Mouse (Mus musculus): ENCODE data around the gene Tceanc2. TPM values are rescaled to one million over a fixed set of nuclear protein-coding genes. Genes with fewer than 3 reads are reported as not detected.

Tceanc2 gene
- total and polyA plus RNA-seq, 2 experiments from 2014 or later = 1.6 to 13.0 TPM

- no peak overlapping the region for H3K4me3 ChIP-seq (ENCODE audit: low read depth, low read length)
- peaks cover 4% of the 10 kb centered on the region; the same call in 1 of the 2 replicates for H3K27me3 ChIP-seq (ENCODE audit: control insufficient read depth, insufficient read depth, low read length)
- no peak for ATAC-seq (ENCODE audit: insufficient read depth, low read depth)
- TF ChIP-seq CTCF (IDR thresholded peaks at IDR 0.05; ENCODE audit: low read depth) = no peak
- TF ChIP-seq EP300 (IDR thresholded peaks at IDR 0.05; ENCODE audit: low read depth) = no peak
- no peak for DNase-seq (ENCODE audit: low spot score)
- WGBS = 50% methylated on average over 6 of the region's 6 CpGs
- H3K36me3 ChIP-seq (replicated peaks; ENCODE audit: control insufficient read depth, insufficient read depth, low read length) = no peaks in the 10 kb centered on the region
- H3K9me3 ChIP-seq (replicated peaks; ENCODE audit: control insufficient read depth, low read length) = no peaks in the 10 kb centered on the region
- H3K9ac ChIP-seq (replicated peaks; ENCODE audit: low read depth, low read length) = no peak overlapping the region
- H3K27ac ChIP-seq (ENCODE audit: low read depth) = no peak overlapping the region
- H3K4me1 ChIP-seq (ENCODE audit: control insufficient read depth, insufficient read depth) = no peaks in the 10 kb centered on the region
- no peak overlapping the region for H3K4me2 ChIP-seq (ENCODE audit: low read depth, low read length)
Measured at GRCm38 (mm10) chr4:107096043-107096442, 82.9 kb downstream of the Tceanc2 start.

GRCm38 (mm10) chr4:107094484-107095187, 84.3 kb downstream of the Tceanc2 start:
- ATAC-seq (ENCODE audit: insufficient read depth, low read depth) (no peak), DNase-seq (ENCODE audit: low spot score) (no peak)
- Histone ChIP-seq H3K4me3 (ENCODE audit: low read depth, low read length) (no peak overlapping the region), H3K4me2 (ENCODE audit: low read depth, low read length) (no peak overlapping the region), H3K9me3 (replicated peaks; ENCODE audit: control insufficient read depth, low read length) (no peaks in the 10 kb centered on the region), H3K4me1 (ENCODE audit: control insufficient read depth, insufficient read depth) (no peaks in the 10 kb centered on the region), H3K27ac (ENCODE audit: low read depth) (no peak overlapping the region), H3K27me3 (ENCODE audit: control insufficient read depth, insufficient read depth, low read length) (peaks cover 4% of the 10 kb centered on the region; the same call in 1 of the 2 replicates), H3K9ac (replicated peaks; ENCODE audit: low read depth, low read length) (no peak overlapping the region), H3K36me3 (replicated peaks; ENCODE audit: control insufficient read depth, insufficient read depth, low read length) (no peaks in the 10 kb centered on the region)
- TF ChIP-seq EP300 (IDR thresholded peaks at IDR 0.05; ENCODE audit: low read depth) = no peak
- no peak for TF ChIP-seq CTCF (IDR thresholded peaks at IDR 0.05; ENCODE audit: low read depth)
- WGBS = 79% methylated on average over 16 of the region's 16 CpGs

- no peaks in the 10 kb centered on the region for H3K36me3 ChIP-seq (replicated peaks; ENCODE audit: control insufficient read depth, insufficient read depth, low read length)
- no peak overlapping the region for H3K9ac ChIP-seq (replicated peaks; ENCODE audit: low read depth, low read length)
- H3K27me3 ChIP-seq (ENCODE audit: control insufficient read depth, insufficient read depth, low read length) = no peaks in the 10 kb centered on the region; the same call in 1 of the 2 replicates
- ATAC-seq (ENCODE audit: insufficient read depth, low read depth) (no peak), DNase-seq (ENCODE audit: low spot score) (no peak)
- WGBS = 79% methylated on average over 14 of the region's 14 CpGs
- TF ChIP-seq EP300 (IDR thresholded peaks at IDR 0.05; ENCODE audit: low read depth) = no peak
- no peak for TF ChIP-seq CTCF (IDR thresholded peaks at IDR 0.05; ENCODE audit: low read depth)
- H3K4me3 ChIP-seq (ENCODE audit: low read depth, low read length) = no peak overlapping the region
- H3K27ac ChIP-seq (ENCODE audit: low read depth) = no peak overlapping the region
- no peaks in the 10 kb centered on the region for H3K4me1 ChIP-seq (ENCODE audit: control insufficient read depth, insufficient read depth)
- no peak overlapping the region for H3K4me2 ChIP-seq (ENCODE audit: low read depth, low read length)
- H3K9me3 ChIP-seq (replicated peaks; ENCODE audit: control insufficient read depth, low read length) = no peaks in the 10 kb centered on the region
Measured at GRCm38 (mm10) chr4:107091696-107092095, 87.2 kb downstream of the Tceanc2 start.

- Histone ChIP-seq H3K9ac (replicated peaks; ENCODE audit: low read depth, low read length) (no peak overlapping the region), H3K4me1 (ENCODE audit: control insufficient read depth, insufficient read depth) (peaks cover 4% of the 10 kb centered on the region; the same call in 1 of the 2 replicates), H3K9me3 (replicated peaks; ENCODE audit: control insufficient read depth, low read length) (no peaks in the 10 kb centered on the region), H3K36me3 (replicated peaks; ENCODE audit: control insufficient read depth, insufficient read depth, low read length) (no peaks in the 10 kb centered on the region), H3K4me3 (ENCODE audit: low read depth, low read length) (no peak overlapping the region), H3K27ac (ENCODE audit: low read depth) (no peak overlapping the region), H3K4me2 (ENCODE audit: low read depth, low read length) (no peak overlapping the region), H3K27me3 (ENCODE audit: control insufficient read depth, insufficient read depth, low read length) (no peaks in the 10 kb centered on the region)
- 25% methylated on average over 6 of the region's 6 CpGs for WGBS
- ATAC-seq (ENCODE audit: insufficient read depth, low read depth) (peak; percentile 56), DNase-seq (ENCODE audit: low spot score) (no peak)
- TF ChIP-seq EP300 (IDR thresholded peaks at IDR 0.05; ENCODE audit: low read depth) (no peak), CTCF (IDR thresholded peaks at IDR 0.05; ENCODE audit: low read depth) (no peak)
Measured at GRCm38 (mm10) chr4:107084858-107085257, 94.1 kb downstream of the Tceanc2 start.

- no peak for DNase-seq (ENCODE audit: low spot score)
- 23% methylated on average over 1 of the region's 1 CpGs for WGBS
- ATAC-seq (ENCODE audit: insufficient read depth, low read depth) = peak; percentile 21; the same call in 1 of the 2 replicates
- no peaks in the 10 kb centered on the region for H3K27me3 ChIP-seq (ENCODE audit: control insufficient read depth, insufficient read depth, low read length)
- H3K36me3 ChIP-seq (replicated peaks; ENCODE audit: control insufficient read depth, insufficient read depth, low read length) = no peaks in the 10 kb centered on the region
- H3K9ac ChIP-seq (replicated peaks; ENCODE audit: low read depth, low read length) = no peak overlapping the region
- peaks cover 4% of the 10 kb centered on the region; the same call in 1 of the 2 replicates for H3K4me1 ChIP-seq (ENCODE audit: control insufficient read depth, insufficient read depth)
- no peak for TF ChIP-seq EP300 (IDR thresholded peaks at IDR 0.05; ENCODE audit: low read depth)
- TF ChIP-seq CTCF (IDR thresholded peaks at IDR 0.05; ENCODE audit: low read depth) = no peak
- no peaks in the 10 kb centered on the region for H3K9me3 ChIP-seq (replicated peaks; ENCODE audit: control insufficient read depth, low read length)
- H3K4me3 ChIP-seq (ENCODE audit: low read depth, low read length) = no peak overlapping the region
- H3K27ac ChIP-seq (ENCODE audit: low read depth) = no peak overlapping the region
- no peak overlapping the region for H3K4me2 ChIP-seq (ENCODE audit: low read depth, low read length)
Measured at GRCm38 (mm10) chr4:107084343-107084742, 94.6 kb downstream of the Tceanc2 start.

Other genes with a start within 250 kb of the Tceanc2 start
- gene Mrpl37, start 112.2 kb downstream of the Tceanc2 start, total RNA-seq (2014; rRNA removed; ENCODE audit: low replicate concordance) = 59.9 and 66.0 TPM in 2 replicates
- gene Mrpl37, start 112.2 kb downstream of the Tceanc2 start, polyA plus RNA-seq (2015; fragmentation: Nextera tagmentation; extraction: Ambion mirVana) = 87.3 and 89.5 TPM in 2 replicates
- 2.4 and 33.0 TPM in 2 replicates for gene Cyb5rl, start 112.1 kb downstream of the Tceanc2 start, total RNA-seq (2014; rRNA removed; ENCODE audit: low replicate concordance)
- 5.0 and 5.8 TPM in 2 replicates for gene Cyb5rl, start 112.1 kb downstream of the Tceanc2 start, polyA plus RNA-seq (2015; fragmentation: Nextera tagmentation; extraction: Ambion mirVana)
- not detected in 2 replicates for gene Cdcp2, start 82.2 kb downstream of the Tceanc2 start, total RNA-seq (2014; rRNA removed; ENCODE audit: low replicate concordance)
- gene Cdcp2, start 82.2 kb downstream of the Tceanc2 start, polyA plus RNA-seq (2015; fragmentation: Nextera tagmentation; extraction: Ambion mirVana) = not detected in 2 replicates
- gene Tmem59, start 717 bp downstream of the Tceanc2 start, total RNA-seq (2014; rRNA removed; ENCODE audit: low replicate concordance) = 120 and 156 TPM in 2 replicates
- 323 and 340 TPM in 2 replicates for gene Tmem59, start 717 bp downstream of the Tceanc2 start, polyA plus RNA-seq (2015; fragmentation: Nextera tagmentation; extraction: Ambion mirVana)
- not detected in 2 replicates for gene Ldlrad1, start 30.1 kb upstream of the Tceanc2 start, total RNA-seq (2014; rRNA removed; ENCODE audit: low replicate concordance)
- gene Ldlrad1, start 30.1 kb upstream of the Tceanc2 start, polyA plus RNA-seq (2015; fragmentation: Nextera tagmentation; extraction: Ambion mirVana) = 0.11 TPM in 1 of 2 replicates, not detected in the other
- gene Lrrc42, start 74.4 kb upstream of the Tceanc2 start, total RNA-seq (2014; rRNA removed; ENCODE audit: low replicate concordance) = 0.53 and 4.4 TPM in 2 replicates
- gene Lrrc42, start 74.4 kb upstream of the Tceanc2 start, polyA plus RNA-seq (2015; fragmentation: Nextera tagmentation; extraction: Ambion mirVana) = 22.6 and 23.6 TPM in 2 replicates
- 4.9 and 37.5 TPM in 2 replicates for gene Hspb11, start 74.5 kb upstream of the Tceanc2 start, total RNA-seq (2014; rRNA removed; ENCODE audit: low replicate concordance)
- 35.0 and 35.6 TPM in 2 replicates for gene Hspb11, start 74.5 kb upstream of the Tceanc2 start, polyA plus RNA-seq (2015; fragmentation: Nextera tagmentation; extraction: Ambion mirVana)
- gene Dio1, start 128.1 kb upstream of the Tceanc2 start, total RNA-seq (2014; rRNA removed; ENCODE audit: low replicate concordance) = 3.0 TPM in 1 of 2 replicates, not detected in the other
- gene Dio1, start 128.1 kb upstream of the Tceanc2 start, polyA plus RNA-seq (2015; fragmentation: Nextera tagmentation; extraction: Ambion mirVana) = not detected in 2 replicates
- gene Yipf1, start 135.2 kb upstream of the Tceanc2 start, total RNA-seq (2014; rRNA removed; ENCODE audit: low replicate concordance) = 40.1 and 51.3 TPM in 2 replicates
- 46.7 and 49.5 TPM in 2 replicates for gene Yipf1, start 135.2 kb upstream of the Tceanc2 start, polyA plus RNA-seq (2015; fragmentation: Nextera tagmentation; extraction: Ambion mirVana)
- 27.9 and 35.4 TPM in 2 replicates for gene Ndc1, start 188.7 kb upstream of the Tceanc2 start, total RNA-seq (2014; rRNA removed; ENCODE audit: low replicate concordance)
- gene Ndc1, start 188.7 kb upstream of the Tceanc2 start, polyA plus RNA-seq (2015; fragmentation: Nextera tagmentation; extraction: Ambion mirVana) = 8.3 and 8.8 TPM in 2 replicates

All from heart, postnatal 0 days (tissue).